Mouse (Mus musculus) heart, adult 2 months (tissue): ENCODE results near the gene Arid4a.

Source experiments
- CTCF ChIP-seq: fragments of 200-600 bp; IDR thresholded peaks from 2 replicates; pipeline ENCODE4 v1.8.1; 2022; ENCODE audit warnings: antibody characterized with exemption, mild to moderate bottlenecking, moderate library complexity
- POLR2A ChIP-seq: fragments of 200-500 bp; IDR thresholded peaks from 2 replicates; pipeline ENCODE4 v1.6.1; 2011; ENCODE audit warnings: mild to moderate bottlenecking, low read depth, low read length, control low read depth; ENCODE audit not compliant: insufficient read depth

DNA sequence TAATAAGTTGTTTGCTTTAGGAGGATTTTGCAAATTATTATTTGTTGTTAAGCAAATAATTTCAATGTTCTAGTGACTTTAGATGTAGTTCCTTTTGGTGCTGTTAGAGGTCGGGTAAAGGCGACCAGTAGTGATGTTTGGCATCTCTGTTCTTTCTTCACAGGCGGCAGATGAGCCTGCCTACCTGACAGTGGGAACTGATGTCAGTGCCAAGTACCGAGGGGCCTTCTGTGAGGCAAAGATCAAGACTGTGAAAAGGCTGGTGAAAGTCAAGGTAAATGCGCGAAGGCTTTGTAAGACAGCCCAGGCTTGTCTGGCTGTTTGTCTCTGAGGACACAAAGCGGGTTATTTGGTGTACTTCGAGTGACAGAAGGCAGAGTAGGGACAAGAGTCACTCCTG is 3.4 kb downstream of the Arid4a start:
- TF ChIP-seq CTCF (no peak), POLR2A (no peak)
